Mouse (Mus musculus): ENCODE measurements at regions not wholly inside any gene's neighbourhood (a gene's known extent, or its start where the extent isn't known, plus 50 kb on each side); places are given as distances from the start of the nearest gene placed in this dataset.

DNA sequence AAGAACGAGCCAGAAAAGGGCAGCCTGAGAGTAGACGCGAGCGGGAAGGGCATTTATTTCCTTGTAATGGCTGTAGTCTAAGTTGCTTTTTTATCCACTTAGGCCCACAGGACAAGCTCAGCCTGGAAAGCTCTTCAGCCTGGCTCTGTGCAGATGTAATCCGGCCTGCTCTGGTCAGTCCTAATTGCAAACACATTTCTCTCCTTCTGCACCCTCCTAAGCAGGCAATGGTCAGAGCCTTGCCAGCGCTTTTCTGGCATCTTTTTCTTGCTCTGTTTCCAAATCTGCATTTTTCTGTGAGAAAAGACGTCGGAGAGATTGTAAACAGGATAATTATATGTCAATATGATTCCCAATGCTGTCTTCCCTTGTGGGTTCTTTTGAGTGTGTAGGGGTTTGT is 224.3 kb upstream of the Tank start:
- no peak for DNase-seq (ENCODE audit: low spot score in 2 of 2)

DNA sequence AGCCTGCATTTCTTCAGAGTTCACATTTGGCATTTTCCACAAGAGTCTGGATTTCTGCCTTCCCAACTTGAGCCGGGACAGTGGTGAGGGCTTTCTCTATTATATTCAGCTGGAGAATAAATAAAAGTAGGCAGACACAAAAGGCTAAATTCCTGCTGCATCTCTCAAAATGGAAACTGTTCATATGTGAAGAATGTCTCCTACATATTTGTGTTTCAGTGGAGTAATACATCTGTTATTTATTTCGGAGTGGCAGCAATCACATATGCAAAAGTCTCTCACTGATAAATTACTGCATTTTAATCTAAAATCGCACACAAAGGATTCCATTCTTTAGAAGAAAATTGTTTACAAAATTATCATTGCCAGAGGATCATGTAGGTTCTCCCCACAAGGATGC is 230.9 kb upstream of the Tank start:
- no peak for DNase-seq (ENCODE audit: low spot score in 2 of 2)

DNA sequence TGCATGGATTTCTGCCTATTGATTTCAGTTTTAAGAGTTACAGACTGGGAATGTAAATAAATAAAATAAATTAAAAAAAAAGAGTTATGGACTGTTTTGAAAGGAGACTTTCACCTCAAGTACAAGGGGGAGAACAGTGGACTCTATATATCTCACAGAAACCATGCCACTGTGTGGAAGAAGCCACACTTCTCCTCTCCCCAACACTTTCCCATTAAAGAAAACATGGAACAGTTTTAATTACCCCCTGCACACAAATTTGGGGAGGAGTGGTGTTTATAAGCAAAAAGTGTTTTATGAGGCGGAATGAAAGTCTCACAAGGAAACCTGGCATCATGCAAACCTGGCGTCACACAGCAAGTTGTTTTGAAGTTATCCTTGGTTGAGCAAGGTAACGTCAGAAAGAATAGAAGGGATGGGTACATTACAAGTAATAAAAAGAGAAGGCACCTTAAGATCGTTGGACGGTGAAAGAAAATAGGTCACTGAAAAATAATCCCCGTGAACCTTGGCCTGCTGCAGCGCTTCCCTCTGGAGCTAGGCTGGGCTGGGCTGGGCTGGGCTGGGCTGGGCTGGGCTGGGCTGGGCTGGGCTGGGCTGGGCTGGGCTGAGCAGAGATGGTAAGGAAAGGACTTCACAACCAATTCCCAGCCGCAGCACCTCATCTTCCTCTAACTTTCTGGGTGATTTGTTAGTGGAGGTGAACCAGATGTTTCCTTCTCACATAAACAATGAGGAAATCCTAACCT is 232.2 kb upstream of the Tank start:
- no peak for DNase-seq (ENCODE audit: low spot score in 2 of 2)

DNA sequence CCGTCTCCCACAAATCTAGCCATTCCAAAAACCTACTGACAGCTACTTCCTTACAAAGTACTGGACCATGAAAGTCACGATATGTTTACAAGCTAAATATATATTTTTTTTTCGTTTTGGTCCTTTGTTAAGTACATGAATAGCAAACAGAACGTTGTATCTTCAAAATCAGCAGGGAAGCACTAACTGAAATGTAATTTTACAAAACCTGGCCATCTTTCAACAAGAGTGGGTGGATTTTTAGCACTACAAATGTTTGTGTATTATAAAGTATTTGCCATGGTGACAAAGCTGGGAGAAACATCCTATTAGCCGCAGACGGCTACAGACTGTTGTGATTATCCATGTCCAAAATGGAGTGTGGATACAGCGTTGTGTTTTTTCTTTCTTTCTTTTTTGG is 233.1 kb upstream of the Tank start:
- DNase-seq (ENCODE audit: low spot score in 2 of 2), result no peak

DNA sequence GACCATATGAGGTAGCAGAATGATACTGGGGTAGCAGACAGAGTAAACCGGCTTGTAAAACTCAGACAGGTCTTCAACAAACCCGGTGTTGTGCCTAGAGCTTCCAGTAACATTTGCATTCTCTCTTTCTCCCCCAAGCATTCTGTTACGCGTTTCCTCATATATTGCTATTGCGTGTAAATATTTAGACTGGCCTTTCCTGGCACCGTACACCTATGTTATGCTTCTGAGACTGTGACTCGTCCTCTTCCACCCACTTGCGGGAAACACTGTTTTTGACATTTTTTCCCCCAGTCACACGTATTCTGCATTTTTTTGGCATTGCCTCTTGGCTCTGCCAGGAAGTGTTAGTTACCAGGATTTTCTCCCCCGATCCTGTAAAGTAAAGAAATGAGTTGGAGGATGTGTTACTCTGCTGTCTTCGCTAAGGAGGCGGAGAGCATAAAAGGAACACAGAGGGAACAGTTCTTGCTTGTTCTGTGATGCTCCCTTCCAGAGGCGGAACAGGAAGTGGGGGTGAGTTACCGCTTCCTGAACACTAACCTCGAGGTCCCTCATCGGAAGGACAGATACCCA is 233.7 kb upstream of the Tank start:
- peak; percentile 9 to 52 for DNase-seq (ENCODE audit: low spot score in 2 of 2)

DNA sequence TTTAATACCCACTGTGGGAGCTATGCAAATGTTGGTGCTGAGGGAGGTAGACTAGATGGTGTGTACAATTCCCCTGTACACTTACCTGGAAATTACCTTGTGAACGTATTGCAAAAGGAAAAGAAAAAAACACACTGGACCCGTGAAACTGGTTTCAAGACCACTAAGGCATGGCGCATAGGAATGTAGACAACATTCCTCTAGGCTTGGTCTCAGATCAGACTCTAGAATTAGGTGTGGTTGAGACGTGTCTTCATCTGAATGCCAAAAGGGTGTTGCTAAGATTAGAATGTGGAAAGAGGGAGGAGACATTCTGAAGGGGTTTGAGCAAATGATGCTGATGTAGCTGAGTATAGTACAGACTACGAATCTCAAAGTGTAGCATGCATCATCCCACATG is 237.1 kb upstream of the Tank start:
- no peak for DNase-seq (ENCODE audit: low spot score in 2 of 2)

DNA sequence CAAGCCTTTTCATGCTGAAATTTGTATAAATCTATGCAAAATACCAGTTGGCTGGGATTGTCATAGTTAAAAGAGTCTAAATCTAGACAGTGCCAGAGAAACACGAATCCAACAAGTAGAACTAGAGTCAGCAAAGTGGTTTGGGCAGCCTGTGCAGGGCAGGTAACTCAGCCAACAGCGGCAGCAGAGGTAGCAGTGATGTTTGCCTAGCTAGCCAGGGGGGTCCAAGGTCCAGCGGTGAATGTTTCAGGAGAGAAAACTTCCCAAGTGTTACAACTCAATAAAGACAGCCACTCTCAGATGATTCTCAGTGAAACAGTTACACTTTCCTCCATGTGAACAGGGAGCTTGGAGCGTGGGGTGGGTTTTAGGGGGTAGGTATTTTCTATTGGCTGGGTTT is 259.2 kb upstream of the Tank start:
- DNase-seq (ENCODE audit: low spot score in 2 of 2), result no peak

DNA sequence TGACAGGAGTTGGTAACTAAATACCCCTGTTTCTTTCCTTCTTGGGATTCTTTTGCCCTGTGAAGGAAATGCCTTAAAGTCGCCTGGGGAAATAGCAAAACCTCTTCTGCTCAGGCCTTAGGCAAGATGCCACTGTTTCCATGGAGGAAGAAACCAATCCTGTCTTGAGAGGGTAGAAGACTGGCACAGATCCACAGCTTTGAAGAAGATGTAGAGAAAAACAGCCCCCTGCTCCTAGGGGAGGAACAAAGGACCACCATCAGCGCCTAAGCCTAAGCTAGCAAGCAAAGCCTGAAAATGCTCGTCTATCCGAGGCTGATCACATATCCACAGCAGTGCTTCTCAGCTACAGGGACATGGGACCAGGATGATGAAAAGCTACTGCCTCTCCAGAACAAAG is 268.0 kb upstream of the Tank start:
- DNase-seq (ENCODE audit: low spot score in 2 of 2), result no peak

DNA sequence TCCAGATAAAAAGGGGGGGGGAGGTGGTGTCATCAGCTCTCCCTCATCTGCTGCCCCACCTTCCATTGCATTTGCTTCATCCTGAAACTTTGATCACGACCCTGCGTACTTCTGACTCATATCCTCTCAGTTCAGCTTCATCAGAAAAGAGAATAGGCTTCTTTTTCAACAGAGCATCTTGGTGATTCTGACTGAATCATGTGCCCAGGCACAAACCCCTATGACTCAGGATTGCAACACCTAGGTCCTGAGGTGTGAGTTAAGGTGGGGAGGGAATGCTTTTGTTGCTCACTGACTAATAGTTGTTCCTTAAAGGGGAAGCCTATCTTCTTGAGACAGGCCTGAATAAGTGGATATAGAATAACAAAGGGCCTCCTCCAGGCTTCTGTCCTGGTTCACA is 269.2 kb upstream of the Tank start:
- no peak for DNase-seq (ENCODE audit: low spot score in 2 of 2)

DNA sequence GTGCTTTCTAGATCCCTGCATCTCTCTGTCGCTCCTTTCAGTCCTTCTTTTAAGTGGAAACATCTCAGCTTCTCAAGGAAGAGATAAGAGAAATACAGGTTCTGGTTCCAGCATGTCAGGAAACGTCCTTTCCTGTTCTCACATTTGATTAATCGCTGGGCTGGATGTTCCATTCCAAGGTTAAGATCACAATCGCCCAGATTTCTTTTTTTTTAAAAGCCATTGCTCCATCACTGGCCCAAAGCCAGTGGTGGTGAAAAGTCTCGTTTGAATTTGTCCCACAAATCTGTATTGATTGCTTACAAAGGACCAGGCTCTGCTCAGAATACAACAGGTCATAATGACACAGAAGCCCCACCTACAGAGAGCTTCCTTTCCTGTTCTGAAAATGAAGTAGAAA is 281.2 kb upstream of the Tank start:
- no peak for DNase-seq (ENCODE audit: low spot score in 2 of 2)

DNA sequence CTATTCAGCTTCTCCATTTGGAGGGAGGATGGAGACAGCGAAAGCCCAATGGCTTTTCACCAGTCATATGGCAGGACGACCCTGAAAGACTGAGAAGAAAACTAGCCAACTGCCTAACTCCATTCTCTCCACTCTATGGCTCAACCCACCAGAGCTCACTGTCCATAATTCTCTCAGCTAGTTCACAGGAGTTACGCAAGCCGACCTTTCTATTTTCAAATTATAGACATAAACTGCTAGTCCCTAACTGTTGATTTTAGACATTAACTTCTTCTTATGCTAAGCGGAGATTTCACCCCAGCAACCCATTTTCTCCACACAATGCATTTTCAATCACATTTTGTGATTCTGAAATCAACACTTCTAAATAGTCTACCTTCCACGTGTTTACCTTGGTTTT is 281.8 kb upstream of the Tank start:
- DNase-seq (ENCODE audit: low spot score in 2 of 2), result no peak

DNA sequence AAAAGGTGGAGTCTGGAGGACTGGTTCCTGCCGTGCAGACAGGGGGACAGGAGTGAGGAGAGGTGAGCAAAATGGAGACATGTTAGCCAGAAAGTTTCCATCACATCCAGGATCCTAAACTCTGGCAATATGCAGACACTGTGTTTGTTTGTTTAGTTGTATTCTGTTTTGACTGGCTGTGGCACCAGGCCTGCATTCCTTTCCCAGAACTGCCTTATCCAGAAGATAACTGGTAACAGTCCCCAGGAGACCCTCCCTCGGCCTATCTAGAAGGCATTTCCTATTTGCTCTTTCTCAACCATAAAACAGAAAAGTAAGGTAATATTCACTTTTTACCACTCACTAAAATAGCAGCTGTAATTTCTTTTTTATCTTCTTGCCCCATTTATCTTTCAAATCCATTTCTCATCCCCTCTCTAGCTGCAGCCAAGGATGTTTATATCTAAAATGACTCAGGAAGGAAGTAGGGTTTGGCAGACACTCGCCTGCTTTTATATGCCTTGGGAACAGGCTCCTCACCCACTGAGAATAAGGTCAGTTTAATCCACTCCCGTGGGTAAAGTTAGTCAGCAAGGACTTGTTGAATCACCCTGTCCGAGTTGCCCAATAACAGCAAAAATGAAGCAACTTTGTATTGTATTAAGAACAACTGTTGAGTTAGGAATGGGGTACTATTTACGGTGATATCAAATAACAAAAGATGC is 283.0 kb upstream of the Tank start:
- no peak for DNase-seq (ENCODE audit: low spot score in 2 of 2)

DNA sequence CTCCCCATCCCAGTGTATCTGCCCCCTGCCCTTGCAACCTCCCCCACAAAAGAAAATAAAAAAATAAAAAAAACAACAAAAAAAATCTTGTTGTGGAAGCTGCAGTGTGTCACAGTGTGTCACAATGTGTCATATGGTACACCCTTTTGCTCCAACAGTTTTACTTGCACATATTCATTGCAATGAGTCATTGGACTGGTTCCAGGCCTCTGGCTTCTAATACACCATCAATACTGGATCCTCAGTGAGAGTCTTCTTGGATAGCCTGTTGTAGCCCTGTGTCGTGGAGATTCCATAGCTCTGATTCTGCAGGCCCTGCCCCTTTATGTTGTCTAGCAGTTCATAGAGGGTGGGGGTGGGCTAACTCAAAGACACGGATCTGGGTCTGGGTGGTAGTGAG is 290.1 kb upstream of the Tank start:
- no peak for DNase-seq (ENCODE audit: low spot score in 2 of 2)

DNA sequence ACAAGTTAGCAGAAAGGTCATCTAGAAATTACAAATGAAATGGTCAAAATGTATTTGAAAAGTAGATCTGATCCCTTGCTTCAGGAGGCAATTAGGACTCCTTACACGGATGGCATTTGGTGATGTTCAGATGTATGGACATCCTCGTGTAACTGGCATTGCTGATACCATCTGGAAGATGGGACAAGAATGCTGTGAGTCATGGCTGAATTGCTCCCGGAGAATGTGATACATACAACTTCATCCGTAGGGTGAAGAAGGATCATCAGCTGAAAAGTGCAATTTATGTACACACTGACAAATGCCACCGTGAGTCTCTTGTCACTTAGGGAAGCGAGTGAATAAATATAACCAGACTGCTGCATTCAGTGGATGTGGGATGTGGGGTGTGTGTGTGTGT is 293.7 kb upstream of the Tank start:
- no peak for DNase-seq (ENCODE audit: low spot score in 2 of 2)

DNA sequence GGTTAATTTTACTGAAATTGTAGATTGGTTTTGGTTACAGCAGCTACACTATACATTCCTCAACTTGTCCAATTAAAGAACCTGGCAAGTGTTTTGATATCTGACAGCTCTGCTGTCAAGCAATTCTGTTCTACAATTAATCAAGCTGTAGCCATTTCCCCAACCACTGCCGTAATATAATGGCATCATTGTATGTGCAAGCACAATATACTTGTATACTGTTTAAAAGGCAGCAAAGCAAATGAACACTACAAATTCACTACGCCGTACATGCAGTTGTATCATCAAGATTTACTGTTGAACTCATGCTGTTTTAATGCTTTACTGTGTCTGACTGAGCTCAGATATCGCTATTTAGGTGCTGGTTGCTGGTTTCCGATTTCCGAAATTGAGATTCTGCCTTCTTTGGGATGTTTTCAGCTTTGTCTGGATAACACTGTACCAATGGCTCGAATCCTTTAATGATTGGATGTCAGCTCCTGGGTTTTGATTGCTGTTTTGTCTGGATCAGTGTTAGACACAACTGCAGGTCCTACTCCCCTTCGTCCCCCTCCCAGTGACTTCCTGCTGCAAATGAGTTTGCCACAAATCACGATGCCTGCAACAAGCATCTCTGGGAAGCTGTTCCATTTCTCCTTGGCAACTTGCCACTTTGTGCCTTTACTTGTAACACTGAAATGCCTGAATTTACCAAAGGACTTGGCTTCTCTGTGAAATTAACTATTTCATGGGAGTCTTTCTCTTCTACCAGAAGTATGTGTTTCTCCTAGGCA is 294.4 kb upstream of the Tank start:
- DNase-seq (ENCODE audit: low spot score in 2 of 2), result no peak

DNA sequence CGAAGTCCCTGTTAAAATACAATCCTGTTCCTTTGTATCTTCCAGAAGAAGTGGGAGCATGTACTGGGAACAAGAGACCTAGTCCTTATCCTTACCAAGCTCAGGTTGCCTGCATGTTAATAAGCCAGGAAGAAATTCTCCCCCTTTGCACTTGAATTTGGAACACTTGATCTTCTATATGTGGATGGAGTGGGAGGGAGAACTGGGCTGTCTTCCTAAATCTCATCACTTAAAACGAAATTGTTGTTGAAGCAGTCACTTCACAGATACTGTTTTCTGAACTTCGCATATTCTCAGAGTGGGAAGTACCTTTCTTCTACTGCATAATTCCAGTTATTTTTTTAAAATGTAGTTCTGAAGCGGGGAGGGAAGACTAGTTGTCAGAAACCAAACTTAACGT is 305.7 kb upstream of the Tank start:
- DNase-seq (ENCODE audit: low spot score in 2 of 2), result no peak

DNA sequence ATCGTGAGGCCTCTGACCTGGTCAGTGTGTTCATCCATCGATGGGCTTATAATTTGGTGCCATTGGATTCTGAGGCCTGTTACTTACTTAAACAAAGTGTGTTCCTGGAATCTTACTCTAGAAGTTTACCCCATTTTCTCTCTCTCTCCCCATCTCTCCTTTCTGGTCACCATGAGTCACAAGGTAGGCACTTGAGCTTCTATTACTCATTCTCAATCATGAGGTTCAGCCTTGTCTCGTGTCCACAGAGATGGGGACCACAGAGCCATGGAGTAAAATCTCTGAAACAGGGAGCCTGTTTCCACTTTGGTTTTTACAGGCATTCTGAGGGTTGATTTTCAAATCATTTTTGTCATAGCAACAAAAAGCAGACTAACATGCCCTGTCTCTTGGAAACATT is 304.7 kb upstream of the Rbms1 start:
- DNase-seq (ENCODE audit: low spot score in 2 of 2), result no peak

DNA sequence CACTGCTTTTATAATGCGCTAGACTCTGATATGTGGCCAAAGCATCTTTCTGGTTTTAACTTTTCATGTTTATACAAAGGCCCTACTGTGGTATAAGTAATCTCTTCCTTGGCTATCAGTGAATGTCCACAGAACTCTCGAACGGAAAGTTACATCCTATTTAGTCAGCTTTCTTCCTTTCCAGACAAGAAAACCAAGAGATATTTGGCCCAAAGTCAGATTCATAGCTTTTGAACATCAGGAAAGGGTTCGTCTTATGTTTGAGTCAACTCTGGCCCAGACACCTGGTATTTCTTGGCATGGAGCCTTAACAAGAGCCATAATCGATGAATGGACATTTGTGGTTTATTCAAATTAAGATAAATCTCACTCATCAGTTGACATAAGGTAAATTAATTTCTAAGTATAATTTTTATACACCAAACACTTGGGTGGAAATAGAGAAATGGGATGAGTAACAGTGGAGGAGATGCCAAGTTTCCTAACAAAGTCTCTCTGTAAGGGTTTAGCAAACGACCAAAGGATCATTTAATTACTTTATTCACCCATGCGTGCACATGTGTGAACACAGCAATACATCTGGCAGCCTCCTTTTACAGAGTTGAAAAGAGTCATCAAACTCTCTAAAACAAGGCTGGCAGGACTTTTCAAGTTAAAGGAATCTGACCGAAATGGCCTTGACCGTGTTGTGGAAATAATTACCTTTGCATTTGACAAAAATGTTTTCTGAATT is 287.2 kb upstream of the Rbms1 start:
- DNase-seq (ENCODE audit: low spot score in 2 of 2), result no peak

DNA sequence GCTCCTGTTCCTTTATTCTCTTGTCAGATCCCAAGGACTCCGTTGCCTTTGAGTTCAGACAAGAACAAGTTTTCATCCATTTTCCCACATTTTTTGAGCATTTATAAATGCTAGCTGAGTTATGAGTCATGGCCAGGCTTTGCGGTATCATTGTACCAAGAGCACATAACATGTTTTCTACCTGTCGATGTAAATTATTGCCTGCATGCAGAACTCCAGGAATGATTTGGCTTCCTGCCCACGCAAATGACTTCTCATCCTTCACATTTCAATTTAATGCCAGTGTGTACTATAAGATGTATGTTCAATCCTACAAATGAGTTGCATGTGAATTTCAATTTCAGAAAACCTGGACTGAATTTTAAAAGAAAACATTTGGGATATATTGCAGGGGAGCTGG is 285.0 kb upstream of the Rbms1 start:
- no peak for DNase-seq (ENCODE audit: low spot score in 2 of 2)

DNA sequence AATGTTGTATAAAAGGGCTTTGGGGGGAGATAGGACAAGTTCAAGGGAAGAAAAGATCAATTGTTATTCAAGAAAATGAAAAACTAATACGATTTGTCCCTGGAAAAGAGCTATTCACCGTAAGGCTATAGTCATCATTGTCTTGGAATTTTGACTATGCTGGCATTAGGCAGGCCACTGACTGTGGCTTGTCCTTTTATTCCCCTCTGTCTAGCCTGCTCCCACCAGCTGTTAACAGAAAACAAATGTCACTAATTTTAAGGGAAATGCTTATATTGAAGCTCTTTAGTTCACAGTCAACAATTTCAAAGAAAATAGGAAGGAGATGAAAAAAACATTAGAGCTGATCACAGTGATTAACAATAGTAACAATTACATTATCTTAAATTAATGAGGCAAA is 284.3 kb upstream of the Rbms1 start:
- DNase-seq (ENCODE audit: low spot score in 2 of 2), result no peak

DNA sequence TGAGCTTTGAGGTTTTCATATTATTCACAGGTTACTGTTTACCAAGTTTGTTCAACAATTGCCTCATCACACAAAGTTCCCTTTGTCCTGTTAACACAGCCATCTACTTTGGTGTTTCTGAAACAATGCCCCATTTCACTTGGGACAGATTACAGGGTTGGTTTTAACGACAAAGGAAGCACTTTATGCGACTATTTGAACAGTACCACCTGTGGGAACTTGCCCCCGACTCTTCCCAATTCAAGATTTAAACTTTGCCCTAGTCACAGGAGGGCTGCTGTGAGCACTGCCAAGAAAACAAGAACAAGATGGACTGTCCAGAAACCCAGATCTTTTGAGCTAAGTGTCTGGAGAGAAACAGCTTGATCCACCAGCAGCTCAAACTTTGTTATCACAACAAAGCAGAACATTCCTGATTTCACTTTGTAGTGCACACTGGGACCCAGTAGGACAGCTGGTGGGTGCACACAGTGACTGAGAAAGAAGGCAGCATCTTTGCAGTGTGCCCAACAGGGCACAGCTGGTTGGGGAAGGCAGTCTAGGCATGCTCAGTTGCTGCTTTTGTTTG is 283.8 kb upstream of the Rbms1 start:
- DNase-seq (ENCODE audit: low spot score in 2 of 2), result no peak

All from left cerebral cortex, adult 8-10 months (tissue).